Mouse (Mus musculus) lung, postnatal 14 days (tissue): Measurements from ENCODE around the gene Cdh23.
"Not testable (repeated sequence)": the region's sequence is repeated elsewhere in the genome, so short reads cannot be mapped to it uniquely, and the experiment has no call there.

ENCODE experiments used
- DNase-seq: peaks from one replicate; pipeline ENCODE4 v3.0.0; 2021

Gene Cdh23

GRCm38 (mm10) chr10:60696390-60696789, at the start of gene Cdh23:
Cdh23 (minus strand) TSS chr10:60696490.
- no peak for DNase-seq

GRCm38 (mm10) chr10:60744543-60745290, 48.4 kb upstream of the Cdh23 start:
- no peak for DNase-seq

GRCm38 (mm10) chr10:60743681-60744080, 47.4 kb upstream of the Cdh23 start:
- DNase-seq = no peak

GRCm38 (mm10) chr10:60742942-60743341, 46.7 kb upstream of the Cdh23 start:
- DNase-seq = no peak

- DNase-seq = not testable (repeated sequence)
These were observed 46.0 kb upstream of the Cdh23 start for GRCm38 (mm10) chr10:60742296-60742695.

GRCm38 (mm10) chr10:60741435-60741834, 45.1 kb upstream of the Cdh23 start:
- DNase-seq = no peak

- DNase-seq = no peak
These were observed 43.5 kb upstream of the Cdh23 start for GRCm38 (mm10) chr10:60739619-60740363.

- DNase-seq = no peak
These were observed 41.8 kb upstream of the Cdh23 start for GRCm38 (mm10) chr10:60737886-60738640.

GRCm38 (mm10) chr10:60737169-60737728, 41.0 kb upstream of the Cdh23 start:
- no peak for DNase-seq

- no peak for DNase-seq
These were observed 39.4 kb upstream of the Cdh23 start for GRCm38 (mm10) chr10:60735737-60736136.

- no peak for DNase-seq
These were observed 37.2 kb upstream of the Cdh23 start for GRCm38 (mm10) chr10:60733471-60733870.

DNA sequence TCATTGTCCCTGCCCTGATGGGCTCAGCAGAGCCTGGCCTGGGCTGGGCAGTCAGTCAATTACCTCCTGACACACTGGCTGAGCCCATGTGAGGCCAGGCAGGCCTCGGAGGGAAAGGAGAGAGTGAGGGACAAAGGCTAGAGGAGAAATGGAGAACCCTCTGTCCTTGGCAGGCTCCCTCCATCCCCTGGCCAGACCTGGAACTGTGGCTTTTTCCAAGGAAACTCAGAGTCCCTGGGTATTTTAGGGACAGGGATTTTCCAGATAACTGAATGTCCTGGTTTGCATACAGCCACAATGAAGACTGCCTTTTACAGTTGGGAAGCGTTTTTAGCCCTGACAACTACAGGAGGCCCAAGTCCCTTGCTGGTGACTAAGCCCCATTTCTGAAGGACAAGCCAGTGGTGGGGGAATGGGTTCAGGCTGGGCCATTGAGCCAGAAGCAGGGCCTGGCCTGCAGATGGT, 36.1 kb upstream of the Cdh23 start:
- DNase-seq = no peak

GRCm38 (mm10) chr10:60731742-60732141, 35.5 kb upstream of the Cdh23 start:
- DNase-seq = no peak

GRCm38 (mm10) chr10:60727301-60727700, 31.0 kb upstream of the Cdh23 start:
- DNase-seq = no peak

DNA sequence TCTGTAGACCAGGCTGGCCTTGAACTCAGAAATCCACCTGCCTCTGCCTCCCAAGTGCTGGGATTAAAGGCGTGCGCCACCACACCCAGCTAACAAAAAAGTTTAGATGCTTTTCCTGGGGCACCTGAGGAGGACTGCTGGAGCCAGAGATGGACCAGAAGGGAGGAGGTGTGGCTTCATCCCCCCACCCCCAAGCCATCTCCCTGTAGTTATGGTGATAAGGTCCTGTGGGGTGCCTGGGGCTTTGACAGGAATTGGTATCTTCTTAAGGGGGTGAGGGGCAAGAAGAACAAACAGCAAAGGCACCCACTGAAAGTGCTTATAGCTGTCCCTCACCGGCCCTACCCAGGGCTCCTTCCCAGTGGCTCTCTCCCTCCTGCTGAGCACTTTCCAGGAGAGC, 30.6 kb upstream of the Cdh23 start:
- DNase-seq = no peak

DNA sequence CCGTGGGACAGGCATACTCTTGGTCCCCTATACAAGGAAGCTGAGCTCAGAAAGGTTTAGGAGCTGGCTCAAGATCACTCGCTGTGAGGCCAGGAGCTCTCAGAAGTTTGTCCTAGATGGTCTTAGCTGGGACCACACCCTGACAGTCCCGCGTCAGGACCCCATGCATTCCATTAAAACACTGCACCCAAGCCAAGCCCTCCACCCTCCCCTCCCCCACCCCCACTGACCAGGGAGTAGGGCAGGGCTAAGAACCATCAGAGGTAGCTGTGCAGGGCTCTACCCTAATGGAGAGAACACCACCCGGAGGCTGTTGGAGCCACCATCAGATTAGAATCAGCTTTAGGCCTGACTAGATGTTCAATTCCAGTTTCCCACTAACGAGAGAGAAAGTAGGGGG, 28.2 kb upstream of the Cdh23 start:
- DNase-seq = no peak

- no peak for DNase-seq
These were observed 27.1 kb upstream of the Cdh23 start for GRCm38 (mm10) chr10:60723345-60723744.

GRCm38 (mm10) chr10:60721640-60722039, 25.4 kb upstream of the Cdh23 start:
- DNase-seq = no peak

GRCm38 (mm10) chr10:60720461-60720860, 24.2 kb upstream of the Cdh23 start:
- DNase-seq = no peak

DNA sequence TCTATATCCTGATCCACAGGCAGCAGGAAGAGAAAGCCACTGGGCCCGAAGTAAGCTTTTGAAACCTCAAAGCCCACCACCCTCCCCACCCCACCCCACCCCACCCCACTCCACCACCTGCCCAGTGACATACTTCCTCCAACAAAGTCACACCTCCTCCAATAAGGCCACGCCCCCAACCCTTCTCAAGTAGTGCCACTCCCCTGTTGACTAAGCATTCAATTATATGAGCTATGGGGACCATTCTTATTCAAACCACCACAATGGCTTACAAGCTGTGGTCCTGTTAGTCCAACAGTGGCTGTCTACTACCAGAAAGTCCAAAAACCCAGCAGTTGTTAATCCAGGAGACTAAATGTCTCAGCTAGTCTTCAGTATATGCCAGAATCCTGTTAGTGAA, 22.2 kb upstream of the Cdh23 start:
- no peak for DNase-seq

DNA sequence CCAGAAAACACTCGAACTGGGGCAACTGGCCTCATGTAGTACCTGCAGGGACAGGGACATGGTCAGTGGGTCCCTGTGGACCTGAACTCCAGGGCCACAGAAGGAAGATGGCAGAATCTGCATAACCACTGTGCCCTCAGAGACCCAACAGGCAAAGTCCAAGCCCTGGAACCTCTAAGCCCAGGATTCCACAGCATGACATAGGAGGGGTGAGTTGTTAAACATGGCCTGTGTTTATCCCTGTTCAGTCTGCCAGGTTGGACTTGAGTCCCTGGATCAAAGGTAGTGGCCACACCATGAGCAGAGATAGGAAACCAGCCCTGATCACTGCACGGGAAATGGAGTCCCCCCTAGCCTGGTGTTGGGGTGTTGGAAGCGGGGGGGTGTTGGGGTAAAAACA, 20.2 kb upstream of the Cdh23 start:
- no peak for DNase-seq

DNA sequence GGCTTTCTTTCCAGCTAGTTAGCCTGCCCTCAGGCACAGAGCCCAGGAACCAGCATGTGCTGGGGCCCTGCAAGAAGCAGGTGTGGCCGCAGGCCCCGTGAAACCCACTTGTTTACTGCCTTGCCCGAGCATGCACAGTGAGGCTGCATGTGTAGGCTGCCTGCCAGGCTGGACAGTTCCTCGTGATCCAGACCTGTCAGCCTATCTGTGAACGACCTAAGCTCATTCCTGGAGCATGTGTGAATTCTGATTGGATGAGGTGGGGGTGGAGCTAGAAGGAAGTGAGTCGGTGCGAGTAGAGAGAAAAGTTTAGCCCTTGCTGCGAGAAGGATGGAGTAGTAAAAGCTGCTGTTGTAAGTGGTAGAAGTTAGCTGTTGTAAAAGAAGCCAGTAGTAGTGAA, 16.0 kb upstream of the Cdh23 start:
- DNase-seq = not testable (repeated sequence)

DNA sequence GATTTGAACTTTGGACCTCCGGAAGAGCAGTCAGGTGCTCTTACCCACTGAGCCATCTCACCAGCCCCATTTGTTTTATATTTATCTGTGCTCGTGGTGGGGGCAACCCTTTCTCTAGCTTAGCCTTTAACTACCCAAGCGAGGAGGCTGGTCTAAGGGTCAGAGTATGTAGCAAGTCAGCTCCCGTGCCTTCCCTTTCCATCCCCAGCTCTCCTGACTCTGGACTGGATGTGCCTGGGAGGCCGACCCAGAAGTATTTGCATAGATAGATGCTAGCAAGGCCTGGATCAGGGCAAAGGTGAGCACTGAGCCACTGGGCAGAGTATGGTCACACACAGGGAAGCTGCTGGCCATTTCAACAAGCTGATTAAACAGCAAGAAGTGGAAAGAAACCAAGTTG, 12.5 kb upstream of the Cdh23 start:
- DNase-seq = no peak
